Mouse (Mus musculus) spleen, adult 2 months (tissue): ENCODE data around the gene Abtb1.

Experiments used
- CTCF ChIP-seq: fragments of 200-500 bp; IDR thresholded peaks from 2 replicates; pipeline ENCODE4 v1.5.1; 2011; ENCODE audit warnings: mild to moderate bottlenecking, inconsistent platforms; ENCODE audit not compliant: insufficient read depth, insufficient read length, insufficient replicate concordance; ENCODE audit errors: extremely low read depth
- POLR2A ChIP-seq: fragments of 200-500 bp; IDR thresholded peaks from 2 replicates; pipeline ENCODE4 v1.6.1; 2011; ENCODE audit warnings: low read depth, low read length, inconsistent platforms

GRCm38 (mm10) chr6:88812886-88813285 is 28.9 kb downstream of the Abtb1 start:
- peak; percentile 55; the same call in 1 of the 2 replicates for TF ChIP-seq CTCF
- TF ChIP-seq POLR2A, result no peak
